Mouse (Mus musculus): ENCODE measurements around the gene Tspan14.

Tspan14 gene

GRCm38 (mm10) chr14:40968051-40968450 is 1.4 kb upstream of the Tspan14 start:
- DNase-seq = no peak

GRCm38 (mm10) chr14:40967598-40967900 is 942 bp upstream of the Tspan14 start:
- no peak for DNase-seq

- DNase-seq = peak; percentile 96
Measured at GRCm38 (mm10) chr14:40966862-40967597, 423 bp upstream of the Tspan14 start.

GRCm38 (mm10) chr14:40965507-40966356 is 875 bp downstream of the Tspan14 start:
- DNase-seq = no peak

GRCm38 (mm10) chr14:40964881-40965280 is 1.7 kb downstream of the Tspan14 start:
- DNase-seq = no peak

GRCm38 (mm10) chr14:40964214-40964610 is 2.4 kb downstream of the Tspan14 start:
- no peak for DNase-seq

GRCm38 (mm10) chr14:40963501-40964213 is 3.0 kb downstream of the Tspan14 start:
- no peak for DNase-seq

GRCm38 (mm10) chr14:40962365-40963290 is 4.0 kb downstream of the Tspan14 start:
- no peak for DNase-seq

GRCm38 (mm10) chr14:40960237-40960636 is 6.4 kb downstream of the Tspan14 start:
- no peak for DNase-seq

- no peak for DNase-seq
Measured at GRCm38 (mm10) chr14:40959586-40959985, 7.0 kb downstream of the Tspan14 start.

- no peak for DNase-seq
Measured at GRCm38 (mm10) chr14:40958986-40959381, 7.6 kb downstream of the Tspan14 start.

- no peak for DNase-seq
Measured at GRCm38 (mm10) chr14:40958083-40958985, 8.3 kb downstream of the Tspan14 start.

- DNase-seq = no peak
Measured at GRCm38 (mm10) chr14:40957607-40958006, 9.0 kb downstream of the Tspan14 start.

GRCm38 (mm10) chr14:40956252-40957146 is 10.1 kb downstream of the Tspan14 start:
- peak; percentile 44 for DNase-seq

GRCm38 (mm10) chr14:40955596-40956251 is 10.9 kb downstream of the Tspan14 start:
- DNase-seq = peak; percentile 34

- DNase-seq = no peak
Measured at GRCm38 (mm10) chr14:40955146-40955545, 11.5 kb downstream of the Tspan14 start.

GRCm38 (mm10) chr14:40953381-40953780 is 13.2 kb downstream of the Tspan14 start:
- no peak for DNase-seq

GRCm38 (mm10) chr14:40952715-40953114 is 13.9 kb downstream of the Tspan14 start:
- no peak for DNase-seq

GRCm38 (mm10) chr14:40952301-40952700 is 14.3 kb downstream of the Tspan14 start:
- no peak for DNase-seq
